ENCODE assay signal across 11 mouse cellular contexts in the genomic region with DNA sequence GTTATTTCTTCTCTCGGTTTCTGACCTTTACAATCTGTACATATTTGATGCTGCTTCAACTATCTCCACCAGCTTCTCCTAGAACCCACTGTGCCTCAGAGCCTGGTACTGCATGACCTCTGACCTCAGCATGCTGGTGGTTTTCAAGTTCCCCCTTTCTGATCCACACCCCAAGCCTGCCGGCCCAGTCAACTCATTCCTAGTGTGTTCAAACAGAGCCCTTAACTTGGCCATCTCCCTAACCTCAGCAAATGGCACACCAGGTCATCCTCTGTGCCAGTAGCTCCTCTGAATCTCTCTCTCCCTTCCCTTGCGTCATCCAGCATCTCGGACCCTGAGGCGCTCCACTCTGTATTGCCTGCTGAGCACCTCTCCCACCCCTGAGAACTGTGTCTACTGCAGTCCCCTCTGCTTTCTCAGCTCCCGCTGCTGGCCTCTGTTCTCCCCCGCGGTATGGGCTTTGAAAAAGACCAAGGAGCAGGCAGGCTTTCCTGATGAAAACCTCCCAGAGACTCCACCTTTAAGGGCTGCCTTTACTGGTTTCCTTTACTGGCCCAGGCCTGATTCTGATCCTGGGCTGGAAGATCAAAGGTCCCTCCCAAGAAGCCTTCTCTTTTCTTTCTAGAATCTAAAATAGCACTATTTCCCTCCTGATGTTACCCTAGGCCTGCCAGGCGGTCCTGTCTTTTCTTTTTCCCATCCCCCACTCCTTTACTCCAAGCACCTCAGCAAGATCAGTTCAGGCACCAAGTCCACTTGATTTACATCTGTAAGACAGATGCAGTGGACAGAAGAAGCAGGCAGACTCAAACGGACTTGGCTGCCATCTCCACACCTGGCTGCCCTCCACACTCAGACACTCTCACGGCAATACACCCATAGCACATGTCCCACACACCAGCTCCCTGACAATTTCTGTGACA. TPM values are rescaled to one million over a fixed set of nuclear protein-coding genes. Genes with fewer than 3 reads are reported as not detected.
DNase-seq lines count a peak whose midpoint lies in the region; ATAC-seq and TF ChIP-seq lines count a peak whose summit lies in the region.
"Had no signal": no experiment of that assay in that cellular context is flagged by ENCODE, and none has a peak within 500 bp of the region (broad histone marks: within the 10 kb centered on the region; RNA-seq: fewer than 3 reads in every experiment).

No protein-coding gene starts in this region.

- no peak for ATAC-seq in hindbrain, embryonic 14.5 days (ENCODE audit: low FRiP score)
- no peak for ATAC-seq in CD4-positive, CD25-positive, alpha-beta regulatory T cell, adult 4 months

- no peaks in the 10 kb centered on the region for H3K36me3 ChIP-seq in hindbrain, embryonic 14.5 days (replicated peaks; ENCODE audit: control insufficient read depth, insufficient read depth)

- H3K4me2 ChIP-seq in hindbrain, embryonic 14.5 days (replicated peaks) = 0 out of 2 replicates have a peak overlapping the region, but pooled peaks have one; percentile 17

- H3K9ac ChIP-seq in hindbrain, embryonic 14.5 days = no peak overlapping the region

- H3K9me3 ChIP-seq in hindbrain, embryonic 14.5 days (ENCODE audit: control insufficient read depth, low read length) = no peaks in the 10 kb centered on the region

- no peaks in the 10 kb centered on the region for H3K27me3 ChIP-seq in hindbrain, embryonic 14.5 days (ENCODE audit: control insufficient read depth, insufficient read depth, low read length)

- H3K27ac ChIP-seq in gastrocnemius, adult 2 months = peak overlapping the region; percentile 49; the same call in 1 of the 2 replicates
- no peak overlapping the region for H3K27ac ChIP-seq in hindbrain, embryonic 14.5 days
- H3K27ac ChIP-seq: layer of hippocampus, adult 2 months had no signal

- intact Hi-C loops in gastrocnemius, adult 2 months (cut with DNase I) = loop anchor here (5.0 kb wide), 1 partner anchor 84 kb away; no protein-coding TSS in a partner anchor

- 32% methylated on average over 11 of the region's 11 CpGs for WGBS in hindbrain, embryonic 14.5 days

- H3K4me1 ChIP-seq in hindbrain, embryonic 14.5 days (replicated peaks; ENCODE audit: control insufficient read depth, insufficient read depth, low read length) = peaks cover 28% of the 10 kb centered on the region

- no peak for DNase-seq in gastrocnemius, adult 2 months
- DNase-seq in gastrocnemius, postnatal 4 days (ENCODE audit: low spot score in 2 of 2) = no peak
- peak; percentile 48 for DNase-seq in ES-CJ7 (ENCODE audit: low read depth, low spot score)
- DNase-seq in hindbrain, embryonic 14.5 days (ENCODE audit: low spot score) = no peak
- DNase-seq in mesoderm, embryonic 11.5 days (ENCODE audit: low read depth, low spot score) = peak; percentile 33
- no peak for DNase-seq in urinary bladder, postnatal 10 days (ENCODE audit: low spot score)
- DNase-seq in B cell, adult 2 months = no peak
- DNase-seq: cerebellum, adult 2 months; lung, adult 18-20 months had no signal

- TF ChIP-seq CTCF in gastrocnemius, adult 2 months (IDR thresholded peaks at IDR 0.05) = no peak

- no peak overlapping the region for H3K4me3 ChIP-seq in gastrocnemius, adult 2 months
- H3K4me3 ChIP-seq in hindbrain, embryonic 14.5 days (replicated peaks; ENCODE audit: low read length) = no peak overlapping the region
- H3K4me3 ChIP-seq: layer of hippocampus, adult 2 months had no signal

RNA-seq across cellular contexts. Expression of a gene that starts 3.8 kb away (rescaled TPM):
- 1 to 10 TPM; 4.4 to 7.0 TPM for total RNA-seq in gastrocnemius, adult 2 months (2021)
- 10 to 100 TPM; 29.9 to 30.7 TPM for total RNA-seq in gastrocnemius, postnatal 4 days (2021)
- 14.7 and 15.7 TPM in 2 replicates for polyA plus RNA-seq in hindbrain, embryonic 14.5 days (2014; fragmentation: Nextera tagmentation; extraction: Ambion mirVana)
- polyA plus RNA-seq in CD4-positive, CD25-positive, alpha-beta regulatory T cell, adult 4 months (2017; shearing (Covaris generic)) = 1 to 10 TPM in 1 of 2 experiments, under 1 TPM in 1; 0.73 to 1.4 TPM

Comparison
In these comparisons a context has a peak if more than half of its experiments do, and no peak if none do; other contexts are left out.
1. DNase-seq: peak in ES-CJ7 (single experiment) and mesoderm, embryonic 11.5 days (single experiment); none in gastrocnemius, adult 2 months (single experiment), gastrocnemius, postnatal 4 days (0 of 2), hindbrain, embryonic 14.5 days (single experiment), urinary bladder, postnatal 10 days (single experiment) and B cell, adult 2 months (0 of 2).